Mouse (Mus musculus): Measurements from ENCODE around the gene Mndal.
"Not testable (repeated sequence)": the region's sequence is repeated elsewhere in the genome, so short reads cannot be mapped to it uniquely, and the experiment has no call there.

Mndal gene

DNA sequence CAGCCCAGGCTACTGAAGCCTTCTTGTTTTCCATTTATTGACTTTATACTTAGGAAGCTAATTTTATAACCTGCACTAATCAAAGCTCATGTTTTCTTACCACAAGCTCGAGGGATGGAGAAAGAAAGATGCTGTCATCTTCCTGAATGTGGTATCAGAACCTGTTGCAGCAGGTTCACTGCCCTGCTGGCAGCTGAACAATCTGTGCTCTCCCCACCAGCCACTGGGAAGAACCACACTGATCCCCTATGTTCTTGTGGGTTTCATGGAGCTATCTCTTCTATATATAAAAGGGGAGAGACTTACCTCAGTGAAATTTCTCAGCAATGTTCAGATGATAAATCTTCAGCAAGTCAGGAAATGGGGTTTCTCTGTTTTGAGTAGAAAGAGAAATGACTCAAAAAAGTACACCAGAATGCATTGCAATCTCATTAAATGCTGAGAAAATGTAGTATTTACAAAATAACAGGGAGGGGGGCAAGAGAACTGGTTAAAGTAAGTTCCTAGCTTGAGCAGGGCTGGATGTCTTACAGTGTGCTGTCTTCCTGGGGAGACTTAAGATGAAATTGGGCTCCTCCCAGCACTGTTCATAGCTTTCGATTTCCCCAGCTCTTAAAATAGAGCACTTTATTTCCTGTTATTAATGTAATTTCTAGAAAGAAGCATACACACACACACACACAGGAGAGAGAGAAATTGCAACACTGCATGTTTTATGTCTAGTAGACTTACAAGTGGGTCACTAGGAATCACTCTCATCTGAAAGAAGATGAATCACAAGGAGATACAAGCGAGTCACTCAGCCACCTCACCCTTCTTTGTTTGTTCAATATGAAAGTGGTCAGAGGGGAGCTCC lies at the start of gene Mndal, which contains the start of gene Ifi203:
Mndal (minus strand) TSS at position 568 of the 856 bp plus-strand sequence.
Ifi203 (minus strand) TSS at position 749 of the 856 bp plus-strand sequence.
- not testable (repeated sequence) for DNase-seq (ENCODE audit: extremely low spot score, low spot score)

DNA sequence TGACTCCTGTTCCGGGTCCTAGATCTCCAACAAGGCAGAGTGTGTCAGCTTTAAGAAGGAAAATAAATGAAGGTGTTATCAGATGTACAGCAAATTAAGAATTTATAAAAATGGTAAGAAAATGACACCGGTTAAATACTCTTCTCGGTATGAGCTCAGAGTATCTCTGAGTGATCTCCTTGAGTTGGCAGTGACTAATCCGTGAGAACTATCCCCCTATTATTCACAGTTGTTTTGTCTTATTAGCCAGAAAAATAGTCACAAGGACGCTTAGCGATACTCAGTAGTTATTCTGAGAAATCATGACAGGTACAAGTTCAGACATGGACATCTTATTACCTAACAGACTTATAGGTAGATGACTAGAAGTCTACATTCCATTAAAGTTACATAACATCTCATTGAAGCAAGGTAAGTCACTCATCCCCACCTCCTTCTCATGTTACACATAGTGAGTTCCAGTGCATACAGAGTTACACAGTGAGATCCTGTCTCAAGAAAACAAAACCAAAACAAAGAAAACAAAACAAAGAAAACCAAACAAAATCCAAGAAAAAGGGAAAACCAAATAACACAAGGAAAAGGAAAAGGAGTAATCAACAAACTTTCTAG lies 40.5 kb upstream of the Mndal start, which contains the start of gene Ifi202b:
Ifi202b (minus strand) TSS at position 51 of the 612 bp plus-strand sequence.
- not testable (repeated sequence) for DNase-seq (ENCODE audit: extremely low spot score, low spot score)

GRCm38 (mm10) chr1:173981038-173981437 lies 38.7 kb upstream of the Mndal start:
- not testable (repeated sequence) for DNase-seq (ENCODE audit: extremely low spot score, low spot score)

GRCm38 (mm10) chr1:173977622-173978021 lies 35.3 kb upstream of the Mndal start:
- no peak for DNase-seq (ENCODE audit: extremely low spot score, low spot score)

GRCm38 (mm10) chr1:173973111-173973510 lies 30.8 kb upstream of the Mndal start:
- DNase-seq (ENCODE audit: extremely low spot score, low spot score), result no peak

DNA sequence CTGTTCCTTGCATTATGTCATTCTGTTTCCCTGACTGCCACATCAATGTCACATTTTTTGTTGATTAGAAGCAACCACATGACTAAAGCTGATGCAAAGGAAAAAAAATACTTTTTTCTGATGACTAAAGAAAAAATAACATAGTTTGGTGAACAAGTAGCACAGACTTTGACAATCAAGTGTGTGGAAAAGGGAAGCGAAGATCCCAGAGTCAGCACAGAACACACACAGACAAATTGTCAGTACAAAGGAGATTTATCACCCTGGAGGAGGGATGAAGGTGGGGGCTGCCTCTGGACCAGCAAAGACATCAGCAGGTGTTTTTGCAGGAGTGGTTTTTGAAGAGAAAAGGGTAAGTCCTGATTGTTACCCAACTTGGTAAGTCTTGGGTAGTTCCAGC lies 19.2 kb upstream of the Mndal start:
- DNase-seq (ENCODE audit: extremely low spot score, low spot score), result not testable (repeated sequence)

DNA sequence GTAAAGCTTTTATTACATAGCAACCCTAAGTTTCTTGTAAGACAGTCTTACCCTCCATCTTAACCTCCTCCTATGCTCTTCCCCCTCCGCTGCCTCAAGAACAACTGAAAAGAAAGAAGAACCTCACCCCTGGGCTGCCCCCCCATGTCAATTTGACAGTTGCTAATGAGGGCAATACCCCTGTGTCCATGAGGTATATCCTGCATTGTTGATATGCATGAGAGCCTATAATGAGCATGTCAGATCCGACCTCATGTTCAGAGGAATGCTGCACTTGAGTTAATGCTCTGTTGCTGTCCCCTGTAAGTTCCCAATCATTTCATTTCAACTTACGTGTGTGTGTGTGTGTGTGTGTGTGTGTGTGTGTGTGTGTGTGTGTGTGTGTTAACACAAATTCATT lies 17.7 kb upstream of the Mndal start:
- not testable (repeated sequence) for DNase-seq (ENCODE audit: extremely low spot score, low spot score)

DNA sequence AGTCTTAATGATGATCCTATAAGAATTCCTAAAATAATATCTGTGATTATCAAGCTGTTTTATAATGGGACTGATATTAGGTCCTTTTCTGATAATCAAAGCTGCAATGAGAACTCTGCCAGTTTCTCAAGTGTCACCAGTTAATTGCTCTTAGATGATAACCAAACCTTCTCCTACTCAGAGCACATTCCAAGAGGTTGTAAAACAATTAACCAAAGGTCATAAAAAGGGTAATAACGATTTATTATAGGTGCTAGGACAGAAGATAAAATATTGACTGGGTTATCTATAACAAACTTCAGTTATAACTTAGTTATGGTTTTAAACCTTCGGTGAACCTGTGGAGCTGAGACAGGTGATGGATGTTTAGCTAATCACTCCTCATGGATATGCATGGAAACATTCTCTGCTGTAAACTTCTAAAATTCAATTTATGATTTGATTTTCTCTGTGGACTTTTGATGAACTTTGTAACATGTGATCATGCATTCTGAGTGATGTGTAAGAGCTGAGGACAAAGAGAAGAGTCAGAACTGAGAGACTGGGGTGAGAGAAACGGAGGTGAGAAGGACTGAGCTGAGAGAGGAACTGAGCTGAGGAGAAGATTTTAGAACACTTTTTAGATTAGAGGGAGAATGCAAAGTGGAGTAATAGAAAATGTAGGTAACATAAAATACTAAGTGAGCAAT lies 13.7 kb upstream of the Mndal start:
- not testable (repeated sequence) for DNase-seq (ENCODE audit: extremely low spot score, low spot score)

DNA sequence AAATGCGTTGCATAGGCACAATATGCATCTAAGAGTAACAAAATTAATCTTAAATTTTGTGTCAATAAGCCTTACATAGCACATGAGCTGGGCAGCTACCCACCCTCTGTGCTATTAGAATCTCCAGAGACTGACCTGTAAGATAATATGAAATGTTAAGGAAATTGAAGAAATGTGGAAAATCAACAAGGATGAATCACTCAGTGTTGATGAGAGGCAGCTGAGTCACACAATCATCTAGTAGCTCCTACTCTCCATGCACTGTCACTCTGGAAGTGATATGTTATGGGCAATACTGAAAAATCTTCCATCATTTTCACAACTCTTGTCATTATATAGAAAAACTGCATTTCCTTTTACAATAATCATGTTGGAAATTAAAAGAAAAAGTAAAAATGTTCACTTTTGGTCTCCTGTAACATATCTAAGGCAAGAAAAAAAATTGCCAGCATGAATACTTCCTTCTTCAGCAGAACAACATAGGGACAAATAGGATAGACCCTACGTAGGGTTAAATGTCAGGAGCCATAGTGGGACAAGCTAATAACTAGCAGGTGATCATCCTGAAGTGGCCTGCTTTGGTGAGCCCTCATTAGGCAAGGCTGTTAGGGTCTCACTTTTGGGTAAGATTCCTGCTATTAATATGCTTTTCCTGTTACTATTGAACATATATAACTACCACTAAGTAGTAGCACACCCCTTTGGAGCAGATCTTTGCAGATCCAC lies 12.9 kb upstream of the Mndal start:
- DNase-seq (ENCODE audit: extremely low spot score, low spot score), result no peak

DNA sequence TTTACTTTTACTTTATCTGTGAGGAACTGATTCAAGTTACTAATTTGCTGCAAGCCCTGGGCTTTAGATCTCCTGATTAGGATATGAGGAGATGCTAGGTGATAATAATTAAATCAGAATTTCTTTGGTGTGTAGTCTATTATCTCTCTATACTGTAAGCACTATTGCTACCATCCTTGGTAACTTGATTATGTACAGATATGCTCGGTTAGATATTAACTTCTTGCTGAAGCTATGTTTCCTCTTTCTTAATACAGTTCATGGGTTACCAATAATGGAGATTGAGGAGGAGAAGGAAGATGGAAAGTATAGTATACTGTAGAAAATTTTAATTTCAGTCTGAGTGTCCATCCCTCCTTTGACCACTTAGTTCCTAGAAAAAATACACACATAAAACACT lies 11.3 kb upstream of the Mndal start:
- no peak for DNase-seq (ENCODE audit: extremely low spot score, low spot score)

GRCm38 (mm10) chr1:173949044-173949443 lies 6.8 kb upstream of the Mndal start:
- not testable (repeated sequence) for DNase-seq (ENCODE audit: extremely low spot score, low spot score)

DNA sequence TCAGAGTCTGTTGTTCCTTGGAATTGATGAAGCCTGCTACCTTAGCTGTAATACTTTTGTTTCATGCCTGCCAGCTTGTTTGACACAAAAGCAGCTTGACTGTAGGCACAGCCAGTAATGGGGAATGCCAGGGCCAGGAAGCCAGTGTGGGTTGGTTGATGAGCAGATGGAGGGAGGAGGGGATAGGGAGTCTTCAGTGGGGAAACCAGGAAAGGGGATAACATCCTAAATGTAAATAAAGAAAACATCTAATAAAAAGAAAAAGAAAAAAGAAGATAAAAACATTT lies 432 bp upstream of the Mndal start:
- DNase-seq (ENCODE audit: extremely low spot score, low spot score), result not testable (repeated sequence)

DNA sequence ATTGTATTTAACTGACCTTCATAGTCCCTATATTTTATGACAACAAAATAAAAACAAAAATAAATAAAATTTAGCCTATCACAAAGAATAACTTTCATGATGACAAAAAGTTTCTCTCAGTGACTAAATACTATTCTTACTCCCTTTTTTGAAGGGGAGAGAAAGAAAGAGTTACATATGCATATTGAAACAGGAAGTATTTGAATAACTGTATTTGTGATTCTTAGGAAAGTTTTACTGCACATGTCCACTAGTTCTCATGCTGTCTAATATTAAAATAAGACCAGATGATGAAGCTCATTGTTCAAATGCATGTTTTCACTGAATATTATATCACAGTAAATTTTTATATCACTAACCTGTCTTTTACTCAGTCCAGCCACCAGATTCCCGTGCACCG lies 769 bp downstream of the Mndal start:
- not testable (repeated sequence) for DNase-seq (ENCODE audit: extremely low spot score, low spot score)

DNA sequence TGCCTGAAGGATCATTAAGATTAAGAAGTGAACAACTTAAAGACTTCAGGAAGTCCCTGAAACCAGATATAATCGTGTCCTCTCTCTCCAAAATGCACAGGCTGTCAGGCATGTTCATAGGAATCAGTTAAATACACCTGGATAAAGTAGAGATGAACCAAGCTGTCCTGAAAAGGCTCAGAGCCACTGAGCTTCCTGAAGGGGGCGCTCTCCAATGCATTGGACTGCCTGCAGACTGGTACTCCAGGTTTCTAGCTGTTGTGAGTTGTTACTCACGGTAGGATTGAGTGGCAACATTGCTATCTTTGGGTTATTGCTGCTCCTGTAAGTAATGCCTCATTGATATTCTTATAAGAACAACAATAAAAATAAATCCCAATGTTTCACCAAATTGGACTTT lies 23.0 kb downstream of the Mndal start:
- not testable (repeated sequence) for DNase-seq (ENCODE audit: extremely low spot score, low spot score)

- no peak for DNase-seq (ENCODE audit: extremely low spot score, low spot score)
Measured at GRCm38 (mm10) chr1:173914559-173914958, 27.7 kb downstream of the Mndal start.

- not testable (repeated sequence) for DNase-seq (ENCODE audit: extremely low spot score, low spot score)
Measured at GRCm38 (mm10) chr1:173913256-173913791, 29.0 kb downstream of the Mndal start.

GRCm38 (mm10) chr1:173912548-173913255 lies 29.6 kb downstream of the Mndal start, which contains the start of gene Ifi211:
Gene Ifi211, minus strand, starts transcription at chr1:173913046.
- not testable (repeated sequence) for DNase-seq (ENCODE audit: extremely low spot score, low spot score)

- no peak for DNase-seq (ENCODE audit: extremely low spot score, low spot score)
Measured at GRCm38 (mm10) chr1:173911808-173912464, 30.4 kb downstream of the Mndal start.

DNA sequence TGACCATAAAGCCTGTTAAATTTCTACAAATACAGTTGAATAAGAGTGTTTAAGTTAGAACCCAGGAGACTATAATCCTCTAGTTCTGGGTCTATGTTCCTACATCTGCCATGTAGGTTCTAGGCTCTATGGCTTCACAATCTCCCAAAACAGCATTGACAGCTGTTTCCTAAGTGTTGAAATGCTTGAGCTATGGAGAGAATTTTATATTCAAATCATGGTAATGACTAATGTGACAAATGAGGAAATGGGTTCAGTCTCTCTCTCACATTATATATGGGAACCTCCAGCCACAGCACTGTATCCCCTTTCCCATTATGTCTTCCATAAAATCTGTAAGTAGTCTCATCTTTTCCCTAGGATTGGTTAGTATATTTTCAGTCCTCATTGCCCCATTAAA lies 33.9 kb downstream of the Mndal start:
- not testable (repeated sequence) for DNase-seq (ENCODE audit: extremely low spot score, low spot score)

- not testable (repeated sequence) for DNase-seq (ENCODE audit: extremely low spot score, low spot score)
Measured at GRCm38 (mm10) chr1:173905885-173906284, 36.4 kb downstream of the Mndal start.

All from neural tube, embryonic 10.5 days (tissue).